Mouse (Mus musculus): ENCODE results near the gene Fam163b. TPM values are rescaled to one million over a fixed set of nuclear protein-coding genes. Genes with fewer than 3 reads are reported as not detected.
A peak's percentile ranks its signal among the peaks of the same experiment; 100 is the strongest.

Fam163b gene
- total RNA-seq, 2 experiments from 2014 or later: 107 to 130 TPM

DNA sequence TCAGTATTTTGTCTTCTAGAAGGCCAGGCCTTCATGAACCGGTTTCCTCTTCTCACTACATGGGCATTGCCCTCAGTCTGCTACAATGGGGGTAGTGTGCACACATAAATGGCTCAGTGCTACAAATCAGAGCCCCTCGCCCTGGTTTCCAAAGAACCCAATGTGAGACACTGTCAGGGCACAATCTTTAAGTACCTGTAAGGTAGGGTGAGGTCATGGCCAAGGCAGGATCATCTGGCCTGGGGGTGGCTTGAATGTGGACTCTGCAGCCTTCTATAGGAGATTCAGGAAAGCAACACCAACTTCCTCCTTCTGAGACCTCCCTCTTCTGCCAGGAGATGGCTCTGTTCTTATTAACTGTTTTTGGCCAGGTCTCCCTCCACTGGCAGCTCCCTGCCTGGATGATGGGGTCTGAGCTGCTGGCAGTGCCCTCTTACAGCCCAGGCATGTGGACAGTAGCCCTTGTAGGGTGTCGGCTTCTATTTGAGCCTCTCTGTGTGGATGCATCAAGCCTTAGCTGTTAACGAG is 55.7 kb downstream of the Fam163b start:
- DNase-seq: no peak

DNA sequence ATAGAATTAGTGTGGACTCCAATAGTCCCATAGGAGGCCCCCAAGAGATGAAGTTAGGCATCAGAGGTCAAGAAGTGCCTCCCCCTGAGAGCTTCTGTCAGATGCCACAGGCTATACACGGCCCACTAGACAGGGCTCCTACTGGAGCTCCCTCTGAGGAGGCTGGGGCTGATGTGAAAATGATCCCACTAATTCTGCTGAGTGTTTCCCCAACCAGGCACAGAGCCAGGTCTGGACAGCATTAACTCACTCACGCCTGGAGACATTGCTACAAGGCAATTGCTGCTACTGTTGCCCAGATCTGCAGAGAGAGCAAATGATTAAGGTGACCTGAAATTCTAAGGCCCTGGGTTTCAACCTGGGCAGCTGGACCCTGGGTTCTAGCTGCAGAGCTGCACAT is 56.5 kb downstream of the Fam163b start:
- DNase-seq: no peak

DNA sequence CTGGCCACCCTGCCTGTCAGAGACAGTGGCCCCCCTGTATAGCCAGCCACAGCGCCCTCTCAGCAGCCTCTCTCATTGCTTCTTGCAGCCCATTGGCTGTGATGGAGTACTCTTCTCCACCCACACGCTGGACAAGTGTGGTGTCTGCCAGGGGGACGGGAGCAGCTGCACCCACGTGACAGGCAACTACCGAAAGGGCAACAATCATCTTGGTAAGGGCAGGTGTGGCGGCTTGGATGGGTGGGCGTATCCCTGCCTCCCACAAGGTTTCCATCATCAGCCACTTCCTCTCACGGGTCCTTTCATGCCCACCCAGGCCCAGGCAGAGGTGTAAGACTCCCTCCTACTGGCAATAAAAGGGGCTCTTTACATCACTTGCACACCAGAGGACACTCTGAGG is 57.3 kb downstream of the Fam163b start:
- no peak for DNase-seq

DNA sequence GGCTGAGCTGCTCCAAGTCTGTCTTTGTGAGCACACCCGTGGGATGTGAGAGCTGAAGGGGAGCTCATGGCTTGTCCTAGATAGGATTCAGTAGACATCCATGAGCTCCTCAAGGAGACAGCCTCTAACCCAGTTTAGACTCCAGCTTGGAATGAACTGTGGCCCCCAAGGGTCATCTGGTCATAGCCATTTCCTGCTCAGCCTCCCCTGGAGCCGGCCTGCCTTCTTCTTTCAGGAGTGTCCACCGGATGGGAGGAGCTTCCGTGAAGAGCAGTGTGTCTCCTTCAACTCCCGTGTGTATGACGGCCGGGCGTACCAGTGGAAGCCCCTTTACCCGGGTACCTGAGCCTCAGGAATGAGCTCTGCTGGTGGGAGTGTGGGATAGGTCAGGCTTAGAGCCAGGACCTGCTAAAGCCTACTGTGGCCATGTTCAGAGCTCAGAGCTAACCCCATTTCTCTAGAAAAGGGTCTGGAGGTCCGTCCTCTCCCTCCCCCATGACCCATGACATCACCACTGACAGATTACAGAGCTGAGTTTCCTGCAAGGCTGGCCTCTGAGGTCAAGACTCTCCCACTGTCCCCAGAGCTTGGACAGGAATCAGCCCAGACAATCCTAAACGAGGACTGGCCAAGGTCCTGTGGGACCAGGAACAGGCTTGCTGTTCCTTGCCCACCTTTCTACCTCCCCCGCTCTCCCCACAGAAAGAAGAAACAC is 58.4 kb downstream of the Fam163b start:
- no peak for DNase-seq

DNA sequence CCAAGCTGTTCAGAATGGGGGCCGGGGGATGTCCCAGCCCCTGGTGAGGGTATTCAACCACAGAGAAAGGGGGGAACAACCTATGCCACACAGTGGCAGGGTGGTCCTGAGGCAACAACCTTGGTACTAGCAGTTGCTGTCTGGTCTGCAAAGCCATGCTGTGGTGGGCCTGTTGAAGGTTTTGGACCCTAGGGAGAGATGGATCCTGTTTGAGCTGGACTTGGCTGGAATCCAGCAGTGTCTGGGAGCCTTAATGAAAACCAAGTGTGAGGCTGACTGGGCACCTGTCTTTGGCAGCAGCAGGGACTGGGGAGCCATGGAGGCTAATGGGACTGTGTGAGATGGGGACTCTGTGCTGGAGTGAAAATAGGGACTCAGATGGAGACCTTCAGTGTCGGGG is 62.6 kb downstream of the Fam163b start:
- no peak for DNase-seq

DNA sequence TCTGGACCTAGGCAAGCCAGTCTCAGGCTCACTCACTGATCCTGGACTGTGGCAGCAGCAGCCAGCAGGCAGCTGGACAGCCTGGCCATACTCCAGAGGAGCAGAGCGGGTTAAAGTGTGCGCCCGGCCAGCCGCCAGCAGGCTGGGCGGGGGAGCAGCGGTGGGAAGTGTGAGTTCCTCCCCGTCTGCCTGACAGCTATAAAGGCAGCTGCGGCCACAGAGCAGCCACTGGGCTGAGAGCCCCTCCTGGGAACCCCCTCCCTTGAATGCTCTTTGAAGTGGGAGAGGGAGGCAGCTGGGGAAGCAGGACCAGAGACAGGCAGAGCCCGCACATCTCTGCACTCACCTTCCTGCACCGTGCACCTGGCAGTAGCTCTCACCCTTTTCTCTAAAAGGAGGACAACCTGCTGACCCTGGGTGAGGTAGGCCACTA is 63.1 kb downstream of the Fam163b start, which contains the start of gene Adamtsl2:
Gene Adamtsl2, plus strand, starts transcription at position 228 of the 433 bp plus-strand sequence.
- peak; percentile 57 to 68 for DNase-seq

DNA sequence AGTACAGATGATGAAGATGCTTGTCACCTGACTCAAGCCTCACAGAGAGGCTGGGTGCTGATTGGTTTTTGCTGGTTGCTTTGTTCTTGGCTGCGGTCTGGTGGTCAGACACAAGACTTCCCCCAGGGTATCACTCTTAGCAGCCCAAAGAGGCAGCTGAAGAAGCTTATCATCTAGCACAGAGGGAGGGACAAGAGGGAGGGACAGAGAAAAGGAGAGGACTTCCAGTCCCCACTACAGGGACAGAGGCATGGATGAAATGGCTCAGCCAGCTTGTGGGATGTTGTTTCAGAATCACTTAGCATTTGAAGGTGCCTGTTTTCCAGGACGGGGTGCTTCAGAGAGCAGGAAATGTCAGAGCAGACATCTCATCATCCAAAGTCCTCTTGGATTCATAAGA is 64.0 kb downstream of the Fam163b start:
- DNase-seq: no peak

DNA sequence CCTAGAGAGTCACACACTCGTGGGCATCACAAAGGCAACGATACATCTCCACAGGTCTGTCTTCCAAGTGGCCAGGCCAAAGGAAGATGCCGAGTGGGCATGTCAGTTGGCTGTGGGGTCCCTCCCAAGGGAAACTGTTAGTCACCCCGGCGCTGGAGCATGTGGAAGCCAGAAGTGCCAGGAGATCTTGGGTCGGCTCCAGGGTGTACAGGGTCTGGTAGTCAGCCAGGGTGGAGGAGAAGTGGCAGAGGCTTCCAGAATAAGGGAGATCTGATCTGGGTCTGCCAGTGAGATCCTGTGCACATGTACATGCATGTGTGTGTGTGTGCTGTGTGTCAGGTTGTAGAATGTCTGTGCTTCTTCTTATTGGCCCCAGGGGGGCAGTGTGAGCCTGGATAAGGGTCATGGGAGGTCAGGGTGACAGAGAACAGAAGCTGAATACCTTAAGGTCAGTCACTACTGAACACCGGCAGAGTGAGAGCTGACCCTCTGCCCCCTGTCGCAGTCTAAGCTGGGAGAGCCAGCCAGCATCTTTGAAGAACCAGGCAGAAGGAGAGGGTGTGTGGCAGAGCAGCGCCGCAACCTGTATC is 64.5 kb downstream of the Fam163b start:
- DNase-seq: no peak

DNA sequence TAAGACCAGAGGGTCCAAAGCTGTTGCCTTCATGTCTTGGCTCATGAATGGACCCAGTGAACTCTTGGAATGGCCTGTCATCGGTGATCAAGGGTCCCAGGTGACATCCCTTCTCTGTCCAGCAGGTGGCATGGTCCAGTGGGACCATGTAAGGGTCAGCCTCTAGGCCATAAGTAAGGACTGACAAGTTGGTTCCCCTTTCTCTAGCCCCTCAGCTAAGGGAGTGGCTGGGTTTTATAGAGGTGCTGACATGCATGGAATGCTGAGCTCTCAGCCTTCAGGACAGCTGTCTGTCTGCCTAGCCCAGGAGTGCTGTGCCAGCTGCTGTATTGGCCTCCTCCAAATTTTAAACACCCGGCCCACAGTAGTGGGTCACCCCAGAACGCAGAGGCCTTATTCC is 66.8 kb downstream of the Fam163b start:
- DNase-seq: no peak

DNA sequence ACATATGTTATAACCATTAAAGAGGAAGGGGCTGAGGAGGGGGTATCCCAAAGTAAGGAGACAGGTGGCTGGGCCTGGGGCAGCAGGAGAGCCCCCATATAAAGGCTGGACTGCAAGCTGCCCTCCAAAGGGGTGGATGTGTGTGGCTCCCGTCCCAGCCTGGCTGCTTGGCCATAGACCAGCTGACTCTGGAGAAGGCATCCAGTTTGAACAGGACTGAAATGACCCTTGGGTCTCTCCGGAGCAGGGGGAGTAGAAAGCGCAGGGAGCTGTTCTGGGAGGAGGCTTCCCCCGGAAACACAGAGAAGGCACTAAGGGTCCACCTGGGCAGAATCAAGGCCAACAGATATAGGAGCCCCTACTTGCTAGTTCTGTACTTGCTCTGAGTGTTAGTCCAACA is 67.5 kb downstream of the Fam163b start:
- no peak for DNase-seq

DNA sequence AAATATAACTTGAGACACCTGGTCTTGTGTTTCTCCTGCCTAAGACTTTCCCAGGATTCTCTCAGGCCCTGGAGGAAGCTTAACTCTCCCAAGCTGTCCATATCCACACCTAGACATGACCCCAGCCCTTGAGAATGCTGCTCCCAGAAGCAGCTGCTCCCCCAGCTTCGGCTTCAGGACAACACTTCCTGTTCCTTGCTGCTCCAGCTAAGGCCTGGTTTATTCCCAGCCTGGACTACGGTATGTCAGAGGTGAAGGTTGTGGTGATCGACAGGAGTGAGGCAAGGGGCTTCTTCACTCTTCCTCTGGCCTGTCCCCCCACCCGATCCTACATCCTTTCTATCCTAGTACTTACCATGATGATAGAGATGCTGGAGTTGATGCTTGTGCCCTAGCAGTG is 68.9 kb downstream of the Fam163b start:
- DNase-seq: no peak

DNA sequence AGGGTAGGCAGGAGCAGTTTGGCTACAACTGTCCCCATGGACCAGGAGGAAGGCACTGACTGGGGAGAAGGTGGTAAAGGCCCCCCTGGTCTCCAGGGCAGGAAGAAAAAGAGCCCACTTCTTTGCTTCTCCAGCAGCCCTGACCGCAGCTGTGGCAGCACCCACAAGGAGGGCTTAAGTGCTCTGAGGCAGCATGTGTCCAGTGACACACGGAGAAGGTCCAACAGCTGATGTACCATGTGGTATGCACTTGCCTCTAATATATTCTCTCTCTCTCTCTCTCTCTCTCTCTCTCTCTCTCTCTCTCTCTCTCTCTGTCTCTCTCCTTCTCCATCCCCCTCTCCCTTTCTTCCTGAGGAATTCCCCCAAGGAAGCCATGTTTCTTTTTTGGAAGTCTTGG is 70.3 kb downstream of the Fam163b start, which contains the start of gene Mymk:
Gene Mymk, minus strand, starts transcription at position 202 of the 400 bp plus-strand sequence.
- no peak for DNase-seq

DNA sequence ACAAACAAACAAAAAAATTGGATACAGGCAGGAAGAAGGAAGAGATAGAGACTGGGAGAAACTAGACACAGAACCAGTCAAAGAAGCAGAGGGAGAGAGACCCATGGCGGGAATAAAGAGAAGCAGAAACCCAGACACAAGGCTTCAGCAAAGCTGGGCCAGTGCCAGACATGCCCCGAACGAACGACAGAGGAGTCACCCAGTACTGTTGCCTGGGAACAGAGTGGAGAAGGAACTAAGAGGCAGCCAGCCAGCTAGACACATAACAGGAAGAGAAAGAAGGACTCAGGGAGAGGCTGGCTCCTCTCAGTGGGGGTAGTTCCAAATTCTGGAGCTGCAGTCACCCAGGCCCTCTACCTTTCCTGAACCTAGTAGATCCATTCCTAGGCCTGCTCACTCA is 71.2 kb downstream of the Fam163b start:
- peak; percentile 82 to 85 for DNase-seq

DNA sequence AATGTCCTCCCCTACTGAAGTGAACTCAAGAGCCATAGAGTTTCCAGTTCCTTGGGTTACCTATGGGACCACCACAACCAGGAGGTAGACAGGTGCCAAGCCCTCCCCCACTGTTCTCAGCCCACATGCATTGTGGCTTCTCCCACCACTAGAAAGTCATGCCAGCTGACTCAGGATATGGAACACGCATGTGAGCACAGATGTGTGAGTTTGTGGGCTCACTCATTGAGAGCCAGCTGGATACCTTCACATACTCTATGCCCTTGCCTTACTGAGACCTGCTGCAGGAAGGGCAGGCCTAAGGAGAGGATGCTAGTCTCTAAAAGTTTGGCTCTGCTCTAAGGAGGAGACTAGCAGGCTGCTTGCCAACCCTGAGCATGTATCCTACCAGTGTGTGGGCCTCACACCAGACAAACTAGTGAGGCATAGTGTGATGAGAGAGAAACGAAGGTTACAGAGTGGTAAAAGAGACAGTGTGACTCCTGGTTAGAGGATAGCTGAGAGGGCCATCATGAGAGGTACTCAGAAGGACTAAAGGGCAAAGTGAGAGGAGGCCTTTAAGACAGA is 72.0 kb downstream of the Fam163b start:
- DNase-seq: no peak

DNA sequence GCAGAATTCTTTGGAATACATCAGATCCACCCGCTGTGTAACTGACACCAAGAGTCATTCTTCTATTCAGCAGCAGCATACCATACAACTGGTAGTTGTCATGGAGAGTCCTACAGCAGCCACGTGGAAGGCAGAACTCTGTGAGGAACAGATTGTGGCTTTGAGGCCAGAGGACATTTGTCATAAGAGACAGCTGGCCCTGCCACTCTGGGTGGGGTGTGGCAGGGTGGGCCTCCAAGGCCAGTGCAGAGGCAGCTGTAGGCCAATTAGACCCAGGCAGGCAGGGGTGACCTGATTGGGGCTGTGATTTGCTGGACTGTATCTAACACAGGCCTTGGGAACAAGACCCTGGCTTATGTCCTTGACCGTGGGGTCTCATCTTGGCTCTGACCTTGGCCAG is 72.6 kb downstream of the Fam163b start:
- DNase-seq: no peak

DNA sequence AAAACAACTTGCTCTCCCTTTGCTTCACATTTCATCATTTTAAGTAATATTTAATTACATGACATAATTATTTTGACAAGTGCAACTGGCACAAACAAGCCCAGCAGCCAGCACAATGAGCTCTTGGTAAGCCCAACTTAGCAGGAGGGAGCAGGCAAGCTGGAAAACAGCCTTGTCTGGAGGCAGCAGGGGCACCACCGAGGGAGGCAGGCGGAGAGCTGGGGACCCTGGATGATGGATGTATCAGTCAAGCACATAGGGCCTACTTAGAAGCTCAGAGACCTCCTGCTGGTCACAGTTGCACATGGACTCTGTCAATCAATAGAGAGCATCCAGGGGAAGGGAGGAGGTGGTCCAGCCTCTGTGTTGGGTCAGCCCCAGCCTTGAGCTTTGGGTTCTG is 74.3 kb downstream of the Fam163b start:
- no peak for DNase-seq

DNA sequence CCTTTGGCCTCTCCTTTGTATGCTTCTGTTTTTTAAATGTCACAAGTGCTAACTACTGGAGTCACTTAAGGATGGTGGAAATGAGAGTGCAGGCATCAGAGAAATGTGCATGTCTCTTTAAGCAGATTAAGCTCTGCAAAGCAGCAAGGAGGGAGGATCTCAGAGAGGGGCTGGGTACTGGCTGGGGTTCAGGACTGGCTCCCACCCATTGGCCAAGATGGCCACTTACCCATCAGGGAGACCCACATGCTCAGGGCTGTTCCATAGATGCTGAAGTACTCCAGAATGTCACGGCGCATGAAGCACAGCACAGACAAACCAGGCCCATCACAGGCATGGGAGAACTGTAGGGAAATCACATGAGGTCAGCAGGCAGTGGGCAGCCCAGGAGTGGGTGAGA is 75.2 kb downstream of the Fam163b start:
- DNase-seq: no peak

Other genes starting within 250 kb of the Fam163b start
- 10 to 100 TPM; 24.5 to 25.6 TPM for gene Surf6, start 239.6 kb downstream of the Fam163b start, total RNA-seq (2021)
- 10 to 100 TPM; 47.8 to 52.6 TPM for gene Med22, start 231.8 kb downstream of the Fam163b start, total RNA-seq (2021)
- 100 to 1,000 TPM; 242 to 247 TPM for gene Rpl7a, start 231.7 kb downstream of the Fam163b start, total RNA-seq (2021)
- 10 to 100 TPM; 34.4 to 34.5 TPM for gene Surf2, start 226.1 kb downstream of the Fam163b start, total RNA-seq (2021)
- 10 to 100 TPM; 93.3 to 97.0 TPM for gene Surf1, start 226.0 kb downstream of the Fam163b start, total RNA-seq (2021)
- gene Surf4, start 208.6 kb downstream of the Fam163b start, total RNA-seq (2021): 10 to 100 TPM; 59.0 to 59.6 TPM
- under 1 TPM in 1 of 2 experiments, not detected in 1; 0.46 TPM for gene Stkld1, start 208.4 kb downstream of the Fam163b start, total RNA-seq (2021)
- 10 to 100 TPM; 64.8 to 74.5 TPM for gene Rexo4, start 178.1 kb downstream of the Fam163b start, total RNA-seq (2021)
- gene Adamts13, start 169.1 kb downstream of the Fam163b start, total RNA-seq (2021): 1 to 10 TPM in 1 of 2 experiments, under 1 TPM in 1; 0.71 to 1.7 TPM
- 10 to 100 TPM; 42.8 to 46.6 TPM for gene Cacfd1, start 132.6 kb downstream of the Fam163b start, total RNA-seq (2021)
- gene Slc2a6, start 114.5 kb downstream of the Fam163b start, total RNA-seq (2021): 10 to 100 TPM; 40.1 to 44.9 TPM
- under 1 TPM; 0.46 to 0.77 TPM for gene Mymk, start 70.3 kb downstream of the Fam163b start, total RNA-seq (2021)
- gene Adamtsl2, start 63.1 kb downstream of the Fam163b start, total RNA-seq (2021): 10 to 100 TPM; 10.5 to 12.3 TPM
- gene Dbh, start 22.7 kb upstream of the Fam163b start, total RNA-seq (2021): under 1 TPM; 0.25 to 0.48 TPM
- 1 to 10 TPM; 7.2 to 8.7 TPM for gene Sardh, start 105.8 kb upstream of the Fam163b start, total RNA-seq (2021)

All from layer of hippocampus, postnatal 36 days (tissue).